Mouse (Mus musculus) bone marrow, adult 2 months (tissue): ENCODE data around the gene Iba57. TPM values are rescaled to one million over a fixed set of nuclear protein-coding genes. Genes with fewer than 3 reads are reported as not detected.
A peak's percentile ranks its signal among the peaks of the same experiment; 100 is the strongest.

Experiments
- H3K27ac ChIP-seq: fragments of 200-500 bp; 2 replicates; pipeline ENCODE4 v1.5.1; 2012; ENCODE audit warnings: low read depth, mild to moderate bottlenecking, control low read depth, inconsistent platforms, low read length; ENCODE audit not compliant: control insufficient read depth, poor library complexity, insufficient read depth
- H3K4me1 ChIP-seq: fragments of 200-500 bp; 2 replicates; pipeline ENCODE4 v1.6.1; 2011; ENCODE audit warnings: low read length; ENCODE audit not compliant: control insufficient read depth, insufficient read depth
- H3K4me3 ChIP-seq: fragments of 200-500 bp; replicated peaks from 2 replicates; pipeline ENCODE3; 2011; ENCODE audit warnings: mild to moderate bottlenecking, low read depth, low read length, control low read depth; ENCODE audit not compliant: control insufficient read depth
- CTCF ChIP-seq: fragments of 200-500 bp; IDR thresholded peaks from 2 replicates; pipeline ENCODE4 v1.5.1; 2011; ENCODE audit warnings: low read length, control low read depth; ENCODE audit not compliant: control insufficient read depth, insufficient read depth
- POLR2A ChIP-seq: fragments of 200-500 bp; IDR thresholded peaks from 2 replicates; pipeline ENCODE4 v1.6.1; 2011; ENCODE audit warnings: low read depth, mild to moderate bottlenecking, control low read depth, low read length, borderline replicate concordance; ENCODE audit not compliant: control insufficient read depth
- WGBS: fragments of 180-500 bp; shearing (Covaris S2); methylation state at CpG from one replicate; pipeline ENCODE4 v1.1.7; 2018; 5-methylcytosine and 5-hydroxymethylcytosine counted together
- polyA plus RNA-seq: library from polyadenylated mRNA; stranded (reverse); fragments of >200 nt; gene quantifications from 2 replicates; pipeline ENCODE4 v1.2.4, GENCODE M21; 2011; ENCODE audit warnings: low replicate concordance; ENCODE audit not compliant: missing spikeins, insufficient read depth, insufficient read length

Iba57 gene
- polyA plus RNA-seq, 1 experiment, result 19.4 TPM

DNA sequence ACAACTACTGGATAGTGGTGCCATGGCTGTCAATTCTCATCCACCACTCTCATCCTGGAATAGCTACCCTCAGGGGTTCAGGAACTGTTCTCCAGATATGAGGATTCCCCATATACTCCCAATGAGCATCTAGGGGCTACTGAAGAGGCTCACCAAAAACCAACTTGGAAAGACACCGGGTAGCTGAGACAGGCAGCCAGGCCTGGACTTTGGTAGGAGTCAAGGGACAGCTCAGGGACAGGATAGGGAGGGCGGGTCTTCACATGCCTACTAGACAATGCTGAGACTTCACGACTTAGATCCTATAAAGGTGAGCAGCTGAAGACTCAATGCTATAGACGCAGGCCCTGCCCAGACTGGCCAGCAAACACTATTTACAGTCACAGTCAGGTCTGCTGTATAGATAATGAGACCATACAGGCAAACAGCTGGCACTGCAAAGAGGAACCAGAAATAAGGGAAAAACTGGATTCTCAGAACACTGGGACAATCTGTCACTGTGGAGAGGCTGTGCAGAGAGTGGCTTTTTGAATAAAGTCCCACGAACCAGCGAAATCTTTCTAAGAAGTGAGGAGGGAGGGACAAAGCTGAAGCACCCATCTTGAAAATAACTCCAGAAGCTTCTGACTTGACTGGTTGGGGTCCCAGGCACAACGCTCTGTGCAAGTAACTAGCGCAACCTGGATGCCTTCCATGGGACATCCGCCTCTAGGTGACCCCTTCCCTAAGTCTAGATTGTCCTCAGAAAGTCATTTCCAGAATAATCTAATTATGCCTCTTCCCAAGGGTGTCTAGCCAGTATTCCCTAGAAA is 890 bp downstream of the Iba57 start:
- TF ChIP-seq CTCF (no peak), POLR2A (no peak)
- peak overlapping the region; percentile 30; the same call in 1 of the 2 replicates for H3K27ac ChIP-seq
- 42% methylated on average over 9 of the region's 9 CpGs for WGBS
- peak overlapping the region; percentile 86 for H3K4me3 ChIP-seq
- no peaks in the 10 kb centered on the region; the same call in 1 of the 2 replicates for H3K4me1 ChIP-seq

DNA sequence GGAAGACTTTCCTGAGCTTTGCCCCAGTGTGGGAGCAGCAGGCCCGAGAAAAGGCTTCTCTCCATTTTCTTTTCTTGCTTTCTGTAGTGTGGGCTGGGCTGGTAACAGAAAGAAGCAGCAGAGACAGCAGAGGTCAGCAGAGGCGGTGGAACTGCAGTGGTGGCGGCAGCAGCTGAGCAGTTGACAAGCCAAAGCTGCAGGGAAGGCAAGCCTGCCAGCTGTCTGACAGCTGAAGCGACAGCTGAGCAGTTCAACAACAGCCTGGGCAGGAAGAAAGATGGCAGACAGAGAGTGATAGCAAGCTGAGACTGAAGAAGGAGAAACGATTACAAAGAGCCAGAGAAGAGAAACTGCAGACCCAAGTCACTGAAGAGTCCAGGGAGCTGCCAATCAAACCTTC is 2.1 kb downstream of the Iba57 start:
- WGBS, result 77% methylated on average over 5 of the region's 5 CpGs
- H3K27ac ChIP-seq, result no peak overlapping the region; the same call in 1 of the 2 replicates
- no peak for TF ChIP-seq CTCF
- no peak for TF ChIP-seq POLR2A
- no peaks in the 10 kb centered on the region; the same call in 1 of the 2 replicates for H3K4me1 ChIP-seq
- H3K4me3 ChIP-seq, result no peak overlapping the region

DNA sequence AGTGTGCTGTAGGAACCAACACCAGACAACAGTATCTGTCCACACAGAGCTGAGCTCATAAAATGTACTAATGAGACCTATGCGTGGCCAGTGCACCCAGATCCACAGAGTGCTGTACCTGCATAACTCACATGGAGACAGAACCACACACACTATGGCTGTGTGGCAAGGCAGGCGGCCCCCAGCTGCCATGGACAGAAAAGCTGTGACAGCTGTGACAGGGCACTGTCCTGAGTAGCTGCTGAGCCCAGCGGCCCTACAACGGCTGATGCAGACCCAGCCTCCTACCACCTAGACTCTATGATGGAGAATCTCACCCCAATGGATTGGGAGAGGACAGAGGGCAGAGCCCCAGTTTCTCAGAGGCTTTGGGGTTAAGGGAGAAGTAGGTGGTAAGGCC is 4.0 kb downstream of the Iba57 start:
- TF ChIP-seq CTCF, result no peak
- no peak for TF ChIP-seq POLR2A
- WGBS, result 87% methylated on average over 4 of the region's 4 CpGs
- H3K27ac ChIP-seq, result no peak overlapping the region
- no peaks in the 10 kb centered on the region for H3K4me1 ChIP-seq
- no peak overlapping the region for H3K4me3 ChIP-seq

DNA sequence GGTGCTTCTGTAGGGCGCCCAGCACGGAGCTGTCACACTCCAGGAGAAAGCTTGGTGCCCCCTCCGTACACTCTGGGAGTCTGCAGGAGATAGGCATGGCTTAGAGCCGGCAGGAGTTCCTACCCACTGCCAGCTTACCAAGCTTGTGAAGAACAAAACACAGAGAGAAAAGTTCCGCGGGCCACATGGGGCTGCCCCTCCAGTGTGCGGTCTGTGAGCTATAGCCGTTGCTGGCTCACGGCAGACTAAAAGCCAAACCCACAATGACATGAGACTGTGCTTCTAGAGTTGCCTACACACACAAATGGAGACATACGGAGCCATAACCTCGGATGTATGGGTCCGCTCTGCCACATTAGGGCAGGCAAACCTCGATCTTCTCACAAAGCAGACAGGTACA is 4.4 kb downstream of the Iba57 start:
- Histone ChIP-seq H3K4me3 (no peak overlapping the region), H3K27ac (no peak overlapping the region), H3K4me1 (no peaks in the 10 kb centered on the region)
- TF ChIP-seq POLR2A (no peak), CTCF (no peak)
- WGBS, result 96% methylated on average over 13 of the region's 13 CpGs

DNA sequence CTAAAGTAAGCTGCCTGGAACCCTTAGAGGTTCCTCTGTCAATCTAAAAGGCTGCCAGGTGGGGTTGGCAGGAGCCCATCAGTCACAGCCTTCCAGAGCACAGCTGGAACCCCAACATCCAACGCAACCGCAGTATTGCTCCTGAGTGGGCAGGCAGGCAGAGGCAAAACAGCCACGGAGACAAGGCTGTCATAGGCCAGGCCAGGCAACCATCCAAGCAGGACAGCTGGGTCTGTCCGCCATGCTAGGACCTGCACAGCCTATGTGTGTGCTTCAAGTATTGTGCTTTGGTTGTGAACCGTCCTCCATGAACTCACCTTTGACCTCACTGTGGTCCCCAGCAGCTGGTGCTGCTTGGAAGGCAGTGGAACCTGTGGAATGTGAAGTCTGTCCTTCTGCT is 7.6 kb downstream of the Iba57 start:
- TF ChIP-seq CTCF (no peak), POLR2A (no peak)
- no peaks in the 10 kb centered on the region for H3K4me1 ChIP-seq
- H3K4me3 ChIP-seq, result no peak overlapping the region
- 91% methylated on average over 5 of the region's 5 CpGs for WGBS
- H3K27ac ChIP-seq, result no peak overlapping the region

DNA sequence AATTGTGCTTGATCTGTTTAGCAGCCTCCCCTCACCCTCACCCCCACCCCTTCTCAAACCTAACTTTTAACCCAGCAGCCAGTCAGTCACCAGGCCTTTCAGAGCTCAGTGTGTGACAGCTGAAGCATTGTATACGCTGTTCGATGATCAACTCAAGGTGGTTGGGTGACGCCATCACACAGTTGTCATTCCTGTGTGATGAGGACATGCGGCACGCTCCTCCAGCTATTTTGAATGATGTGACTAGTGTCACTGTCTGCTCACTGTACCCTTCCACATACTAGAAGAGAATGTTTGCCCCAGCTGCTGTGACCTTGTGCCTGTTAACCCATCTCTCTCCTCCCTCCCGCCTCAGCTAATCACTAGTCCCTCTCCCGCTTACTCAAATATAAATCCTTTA is 9.3 kb downstream of the Iba57 start:
- no peak overlapping the region for H3K4me3 ChIP-seq
- TF ChIP-seq POLR2A, result no peak
- TF ChIP-seq CTCF, result no peak
- H3K27ac ChIP-seq, result no peak overlapping the region
- H3K4me1 ChIP-seq, result no peaks in the 10 kb centered on the region
- 94% methylated on average over 7 of the region's 7 CpGs for WGBS

DNA sequence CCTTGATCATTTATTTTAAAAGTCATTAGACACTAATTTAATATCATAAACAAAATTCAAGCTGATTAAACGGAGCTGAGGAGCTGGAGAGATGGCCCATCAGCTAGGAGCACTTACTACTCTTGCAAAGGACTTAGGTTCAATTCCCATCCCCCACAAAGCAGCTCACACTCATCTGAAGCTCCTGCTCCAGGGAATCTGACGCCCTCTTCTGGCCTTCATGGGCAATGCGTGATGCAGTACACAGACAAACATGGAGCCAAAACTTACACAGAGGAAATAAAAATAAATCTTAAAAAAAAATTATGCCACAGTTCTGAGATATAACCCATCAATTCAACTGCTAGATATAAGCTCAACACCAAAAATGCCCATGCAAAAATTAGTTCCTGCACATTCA is 11.8 kb downstream of the Iba57 start:
- no peak overlapping the region for H3K4me3 ChIP-seq
- no peaks in the 10 kb centered on the region for H3K4me1 ChIP-seq
- 52% methylated on average over 3 of the region's 3 CpGs for WGBS
- TF ChIP-seq POLR2A (no peak), CTCF (peak; percentile 47; the same call in 1 of the 2 replicates)
- no peak overlapping the region for H3K27ac ChIP-seq

DNA sequence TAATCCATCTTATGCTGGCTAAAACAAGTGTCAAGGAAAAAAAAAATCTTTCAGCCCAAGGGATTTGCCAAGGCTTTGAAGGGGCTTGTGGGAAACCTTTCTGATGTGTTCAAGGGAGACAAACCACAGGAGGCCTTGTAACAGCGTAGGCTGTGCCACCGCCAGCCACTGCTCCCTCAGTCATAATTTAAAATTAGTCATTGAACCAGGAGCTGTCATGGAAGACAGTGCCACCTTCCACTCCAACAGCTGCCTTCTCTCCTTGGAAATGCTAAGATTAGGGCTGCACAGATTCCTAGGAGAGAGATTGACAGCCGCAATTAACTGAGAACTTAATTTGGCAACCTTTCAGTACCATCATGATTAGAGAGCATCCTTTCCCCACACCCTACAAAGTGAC is 14.2 kb downstream of the Iba57 start:
- no peak overlapping the region for H3K4me3 ChIP-seq
- H3K27ac ChIP-seq, result no peak overlapping the region
- H3K4me1 ChIP-seq, result no peaks in the 10 kb centered on the region
- WGBS, result 71% methylated on average over 3 of the region's 3 CpGs
- TF ChIP-seq CTCF (no peak), POLR2A (no peak)

DNA sequence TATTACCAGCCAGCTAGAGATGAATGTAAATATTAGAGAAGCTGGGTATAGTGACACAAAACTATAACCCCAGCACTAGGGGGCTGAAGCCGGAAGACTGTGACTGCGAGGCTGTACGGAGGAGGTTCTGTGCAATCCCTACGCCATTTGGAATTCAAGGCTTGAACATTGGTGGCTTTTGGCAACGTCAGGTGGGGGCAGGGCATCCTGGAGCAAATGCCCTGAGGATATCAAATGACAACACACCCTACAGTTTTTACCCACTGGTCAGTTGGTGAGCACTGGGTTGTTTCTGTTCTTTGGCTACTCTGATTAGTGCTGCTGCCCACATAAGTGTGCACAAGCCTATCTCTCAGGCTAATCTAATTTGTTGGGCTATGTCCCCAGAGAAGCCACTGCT is 20.6 kb downstream of the Iba57 start:
- no peak overlapping the region for H3K27ac ChIP-seq
- H3K4me1 ChIP-seq, result no peaks in the 10 kb centered on the region
- H3K4me3 ChIP-seq, result no peak overlapping the region
- 87% methylated on average over 5 of the region's 5 CpGs for WGBS
- TF ChIP-seq POLR2A (no peak), CTCF (no peak)
